Mouse (Mus musculus) frontal cortex, postnatal 36 days (tissue): ENCODE measurements at regions not wholly inside any gene's neighbourhood (a gene's known extent, or its start where the extent isn't known, plus 50 kb on each side); places are given as distances from the start of the nearest gene placed in this dataset.

Source experiments
- DNase-seq, 2 experiments: peaks; one replicate each; pipeline ENCODE4 v3.0.0; 2022; ENCODE audit warnings: low spot score in 2 of 2

- peak in 1 of 2 experiments; percentile 15 for DNase-seq
Measured at GRCm38 (mm10) chr3:9373896-9374295, 236.0 kb downstream of the Zfp704 start.

- DNase-seq, result no peak
Measured at GRCm38 (mm10) chr3:9370096-9370495, 239.8 kb downstream of the Zfp704 start.

GRCm38 (mm10) chr3:9365791-9366190 lies 244.1 kb downstream of the Zfp704 start:
- DNase-seq, result no peak

GRCm38 (mm10) chr3:9359186-9359585 lies 250.7 kb downstream of the Zfp704 start:
- DNase-seq, result no peak

DNA sequence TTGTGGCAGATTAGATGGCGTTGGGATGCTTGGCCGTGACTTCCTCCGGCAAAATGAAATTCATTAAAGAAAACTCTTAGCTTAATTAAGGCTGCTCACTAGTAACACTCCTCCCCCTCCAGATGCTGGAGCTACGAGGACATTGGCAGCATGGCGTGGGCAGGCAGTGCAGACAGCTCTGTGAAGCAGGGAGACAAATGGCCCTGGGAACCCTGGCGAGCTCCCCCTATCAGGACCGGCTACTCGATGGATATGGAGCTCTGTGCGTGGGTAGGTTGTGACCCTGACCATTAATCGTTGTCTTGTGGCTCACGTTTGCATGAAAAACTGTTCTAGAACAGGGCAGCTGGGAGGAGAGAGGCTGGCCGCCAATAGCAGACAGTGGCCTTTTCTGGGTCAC lies 251.8 kb downstream of the Zfp704 start:
- peak in 1 of 2 experiments; percentile 38 for DNase-seq

DNA sequence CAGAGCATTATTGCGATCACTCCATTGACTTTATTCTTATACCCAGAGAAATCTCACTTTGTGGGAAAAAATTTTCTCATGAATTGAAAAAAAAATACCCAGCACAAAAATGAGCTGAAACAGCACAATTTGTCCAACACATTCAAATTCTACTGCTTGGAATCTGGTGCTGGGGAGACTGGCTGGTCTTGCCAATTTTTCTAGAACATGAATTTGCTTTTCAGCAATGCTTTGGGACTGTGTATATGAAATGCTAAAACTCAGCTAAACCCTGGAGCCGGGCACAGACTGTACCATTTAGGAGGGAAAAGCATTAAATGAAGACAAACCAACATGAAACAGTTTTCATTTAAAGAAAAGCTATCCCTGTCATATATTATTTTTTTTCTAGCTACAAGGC lies 252.2 kb downstream of the Zfp704 start:
- DNase-seq, result peak in 1 of 2 experiments; percentile 28

GRCm38 (mm10) chr3:9355875-9356274 lies 254.0 kb downstream of the Zfp704 start:
- no peak for DNase-seq

GRCm38 (mm10) chr3:9354756-9355155 lies 255.1 kb downstream of the Zfp704 start:
- DNase-seq, result no peak

- DNase-seq, result no peak
Measured at GRCm38 (mm10) chr3:9352251-9352650, 257.6 kb downstream of the Zfp704 start.

DNA sequence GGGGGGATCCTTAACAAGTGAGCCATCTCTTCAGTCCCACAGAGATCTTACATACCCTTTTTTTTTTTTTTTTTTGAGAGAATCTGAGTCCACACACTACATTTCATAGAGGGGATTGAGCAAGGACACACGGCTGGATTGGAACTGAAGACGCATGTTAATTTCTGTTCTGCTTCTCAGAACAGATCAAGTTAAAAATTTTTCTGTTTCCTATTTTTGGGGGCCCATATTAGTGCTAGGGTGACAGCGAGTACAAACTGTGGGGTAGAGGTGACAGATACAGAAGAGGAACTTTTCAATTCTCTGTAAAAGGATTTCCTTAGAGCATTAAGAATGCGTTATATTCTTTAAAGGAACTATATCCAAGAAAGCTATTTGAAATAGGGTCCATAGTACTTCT lies 260.1 kb downstream of the Zfp704 start:
- no peak for DNase-seq

GRCm38 (mm10) chr3:9347446-9347860 lies 262.4 kb downstream of the Zfp704 start:
- DNase-seq, result peak in 1 of 2 experiments; percentile 12

DNA sequence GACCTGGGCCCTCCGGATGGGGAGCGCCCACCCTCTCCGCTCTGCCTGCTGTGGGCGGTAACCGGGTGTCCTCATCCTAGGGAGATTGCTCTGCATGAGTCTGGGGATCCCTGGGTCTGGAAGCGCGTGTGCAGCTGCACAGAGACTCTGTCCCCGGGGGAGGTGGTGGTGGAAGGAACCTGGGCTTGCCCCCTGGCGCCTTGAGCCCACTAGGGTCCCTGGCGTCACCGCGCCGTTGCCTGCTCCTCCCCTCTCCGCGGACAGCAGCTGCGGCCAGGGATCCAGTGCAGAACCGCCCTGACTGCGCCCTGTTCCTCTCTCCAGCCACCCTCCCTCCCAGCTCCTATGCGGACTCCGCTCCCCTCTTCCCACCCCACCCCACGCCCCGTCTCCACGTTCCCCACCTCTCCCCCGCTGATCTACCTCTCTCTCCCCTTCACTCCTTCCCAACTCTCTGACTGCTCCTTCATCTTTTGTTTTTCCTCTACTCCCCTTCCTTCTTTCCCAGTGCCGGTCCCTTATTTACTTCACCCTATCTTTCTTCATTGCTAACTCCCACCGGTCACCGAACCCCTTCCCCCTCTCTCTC lies 262.9 kb downstream of the Zfp704 start:
- peak; percentile 16 to 26 for DNase-seq

DNA sequence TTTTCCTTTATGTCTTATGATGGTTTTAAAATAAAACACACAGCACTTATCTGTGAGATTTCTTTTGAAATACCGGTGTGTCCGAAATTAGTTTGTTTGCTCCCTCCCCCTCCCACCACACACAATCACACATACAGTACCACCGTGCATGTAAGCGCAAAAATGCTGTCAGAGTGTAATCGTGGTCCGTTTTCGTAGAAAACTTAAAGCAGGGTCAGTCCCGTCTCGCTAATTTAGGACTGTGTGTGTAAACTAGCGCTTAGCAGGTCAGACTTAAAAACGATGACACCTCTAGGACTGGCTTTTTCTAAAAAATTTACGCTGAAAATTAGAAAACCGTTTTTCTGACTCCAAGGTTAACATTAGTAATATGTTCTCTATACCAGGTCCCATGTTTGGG lies 263.5 kb downstream of the Zfp704 start:
- DNase-seq, result no peak

- DNase-seq, result no peak
Measured at GRCm38 (mm10) chr3:9345885-9346284, 264.0 kb downstream of the Zfp704 start.

DNA sequence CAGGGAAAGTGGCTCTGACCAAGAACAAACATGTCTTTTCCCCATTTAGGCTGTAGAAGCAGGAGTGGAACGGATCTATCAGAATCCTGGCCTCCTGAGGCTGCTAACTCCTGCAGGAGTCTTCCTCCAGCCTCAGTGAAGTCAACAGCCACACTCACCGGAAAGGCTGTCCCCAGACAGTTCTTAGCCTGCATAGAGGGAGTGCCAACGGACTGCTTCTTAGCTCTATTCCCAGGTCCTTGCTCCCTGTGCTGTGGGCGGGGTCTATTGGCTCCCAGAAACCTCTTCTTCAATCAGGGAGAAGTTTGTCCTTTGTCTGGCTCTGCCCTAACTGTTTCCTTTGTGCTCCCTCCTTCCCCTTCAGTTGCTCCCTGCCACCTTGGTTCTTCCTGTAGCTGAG lies 266.3 kb downstream of the Zfp704 start:
- no peak for DNase-seq

DNA sequence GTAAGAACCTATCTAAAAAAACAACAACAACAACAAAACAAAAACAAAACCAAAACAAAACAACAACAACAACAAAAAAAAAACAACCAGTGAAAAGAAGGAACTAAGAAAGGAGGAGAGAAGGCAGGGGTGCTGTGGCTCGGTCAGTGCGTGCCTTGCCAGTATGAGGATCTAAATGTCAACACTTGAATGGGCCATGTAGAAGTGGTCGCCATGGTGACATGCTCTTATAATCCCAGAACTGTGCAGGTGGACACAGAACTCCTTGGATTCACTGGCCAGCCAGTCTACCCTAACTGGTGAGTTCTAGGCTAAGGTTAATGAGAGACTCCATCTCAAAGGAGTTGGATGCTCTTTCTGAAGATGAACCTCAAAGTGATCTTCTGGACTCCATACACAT lies 267.7 kb downstream of the Zfp704 start:
- no peak for DNase-seq

DNA sequence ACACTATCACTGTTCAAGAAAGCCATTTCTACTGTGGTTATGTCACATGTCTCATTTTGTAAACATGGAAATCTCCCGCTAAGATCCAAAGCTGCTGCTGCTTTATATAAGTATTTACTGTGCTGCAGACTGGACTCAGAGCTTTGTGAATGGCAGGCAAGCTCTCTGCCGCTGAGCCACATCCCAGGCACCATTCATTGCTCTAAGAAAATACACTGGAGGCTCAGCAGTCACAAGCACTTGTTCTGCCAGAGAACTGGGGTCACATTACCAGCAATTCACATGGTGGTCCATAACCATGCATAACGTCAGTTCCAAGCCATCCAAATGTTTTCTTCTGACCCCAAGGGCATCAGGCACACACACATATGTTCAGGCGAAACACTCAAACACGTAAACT lies 268.2 kb downstream of the Zfp704 start:
- no peak for DNase-seq

GRCm38 (mm10) chr3:9341244-9341643 lies 268.6 kb downstream of the Zfp704 start:
- no peak for DNase-seq

- DNase-seq, result no peak
Measured at GRCm38 (mm10) chr3:9340788-9341187, 269.1 kb downstream of the Zfp704 start.

DNA sequence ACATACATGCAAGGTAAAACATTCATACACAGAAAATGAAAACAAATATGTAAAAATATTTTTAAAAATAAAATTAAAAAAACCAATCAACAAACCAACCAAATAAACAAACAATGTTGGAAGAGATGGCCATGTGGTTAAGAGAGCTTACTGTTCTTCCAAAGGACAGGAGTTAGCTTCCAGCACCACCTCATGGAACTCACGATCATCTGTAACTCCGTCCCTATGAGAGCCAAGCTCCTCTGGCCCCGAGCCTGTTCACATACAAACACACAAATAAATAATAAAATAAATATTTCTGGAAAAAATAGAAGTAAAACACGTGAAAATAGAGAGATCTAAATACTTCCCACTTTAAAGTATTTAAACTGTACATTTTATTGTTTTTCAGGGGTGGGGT lies 269.5 kb downstream of the Zfp704 start:
- no peak for DNase-seq

DNA sequence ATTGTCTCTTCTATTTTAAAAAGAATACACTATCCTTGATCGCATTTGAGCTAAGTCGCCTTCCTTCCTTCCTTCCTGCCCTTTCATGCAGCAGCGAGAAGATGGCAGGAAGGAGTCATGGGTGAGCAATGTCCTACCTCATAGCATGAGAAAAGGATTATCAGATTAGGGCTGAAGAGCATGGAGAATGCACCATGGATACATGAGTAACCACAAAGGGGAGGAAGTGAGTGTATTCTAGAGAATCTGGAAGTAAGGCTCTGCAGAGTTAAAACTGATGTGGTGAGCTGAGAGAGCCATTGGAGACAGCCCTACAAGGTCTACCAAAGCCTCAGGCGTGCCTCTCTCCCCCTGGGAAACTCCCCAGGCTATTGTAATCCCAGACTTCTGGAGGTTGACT lies 270.2 kb downstream of the Zfp704 start:
- no peak for DNase-seq

GRCm38 (mm10) chr3:9335580-9335979 lies 274.3 kb downstream of the Zfp704 start:
- no peak for DNase-seq
